Mouse (Mus musculus) WW6 (cell line): ENCODE results near the gene Zfp51.
"Not testable (repeated sequence)": the region's sequence is repeated elsewhere in the genome, so short reads cannot be mapped to it uniquely, and the experiment has no call there.

Experiments used
- DNase-seq: peaks from one replicate; pipeline ENCODE4 v3.0.0-alpha.2; 2013; ENCODE audit warnings: low read depth, low spot score

Zfp51 gene

DNA sequence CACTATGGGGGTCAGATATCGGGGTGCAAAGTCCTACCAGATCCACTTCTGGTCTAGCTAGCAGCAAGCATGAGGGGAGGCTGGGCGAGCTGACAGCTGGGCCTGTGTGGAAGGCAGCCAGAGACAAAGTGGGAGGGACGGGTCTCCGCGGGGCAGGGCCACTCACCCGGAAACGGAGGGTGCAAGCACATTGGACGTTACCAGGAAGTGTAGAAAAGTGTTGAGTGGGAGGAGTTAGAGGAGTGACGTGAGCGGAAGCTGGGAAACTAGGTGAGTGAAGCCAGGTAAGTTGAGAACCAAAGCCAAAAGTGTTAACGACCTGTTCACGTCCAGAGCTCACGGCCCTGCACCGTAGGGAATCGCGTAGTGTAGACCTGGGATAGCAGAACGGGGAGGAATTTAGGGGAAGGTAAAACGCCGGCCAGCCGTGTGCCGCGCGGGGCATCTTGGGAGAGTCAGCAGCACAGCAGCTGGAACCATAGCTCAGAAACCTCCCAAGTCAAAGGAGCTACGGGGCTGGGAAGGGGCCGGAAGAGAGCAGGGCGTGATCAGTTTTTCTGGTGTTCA lies at the start of gene Zfp51:
TSS of gene Zfp51 (plus strand) at position 237 of the 567 bp plus-strand sequence.
- DNase-seq = peak; percentile 82

DNA sequence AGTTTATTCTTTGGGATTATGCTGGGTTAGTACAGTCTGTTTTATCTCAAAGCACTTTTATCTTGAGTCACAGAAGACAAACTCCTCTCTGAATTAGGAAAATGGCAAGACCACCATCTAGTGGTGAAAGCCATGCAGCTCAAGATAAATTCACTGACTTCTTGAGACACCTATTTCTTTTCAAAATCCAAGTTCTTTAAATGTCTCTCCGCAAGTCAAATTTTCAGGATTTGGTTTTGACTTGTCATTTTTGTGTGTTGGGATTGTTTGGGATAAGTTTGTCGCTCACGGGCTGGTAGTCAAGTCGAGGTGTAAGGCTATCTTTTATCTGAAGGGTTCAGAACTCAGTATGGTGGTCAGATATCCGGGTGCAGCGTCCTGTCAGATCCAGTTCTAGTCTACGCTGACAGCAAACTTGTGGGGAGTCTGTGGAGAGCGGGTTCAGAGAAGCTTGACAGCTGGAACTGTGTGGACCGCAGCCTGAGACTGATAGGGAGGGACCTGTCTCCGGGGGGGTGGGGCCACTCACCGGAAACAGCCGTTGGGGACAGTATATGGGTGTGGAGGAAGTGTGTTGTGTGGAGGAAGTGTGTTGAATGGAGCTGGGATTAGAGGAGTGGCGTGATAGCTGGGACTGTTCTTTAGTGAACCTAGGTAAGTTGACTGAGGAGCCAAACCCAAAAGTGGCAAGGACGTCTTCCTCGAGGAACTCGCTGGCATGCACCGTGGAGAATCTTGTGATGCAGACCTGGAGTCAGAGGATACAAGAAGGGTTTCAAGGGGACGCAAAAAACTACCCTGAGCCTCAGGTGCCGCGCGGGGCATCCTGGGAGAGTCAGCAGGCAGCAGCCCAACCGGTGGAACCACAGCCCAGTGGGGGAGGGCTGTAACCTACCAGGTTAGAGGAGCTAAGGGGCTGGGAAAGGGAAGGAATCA lies 27.2 kb upstream of the Zfp51 start, which contains the start of gene Zfp54:
TSS of gene Zfp54 (plus strand) at position 564 of the 936 bp plus-strand sequence.
- DNase-seq = peak; percentile 5

DNA sequence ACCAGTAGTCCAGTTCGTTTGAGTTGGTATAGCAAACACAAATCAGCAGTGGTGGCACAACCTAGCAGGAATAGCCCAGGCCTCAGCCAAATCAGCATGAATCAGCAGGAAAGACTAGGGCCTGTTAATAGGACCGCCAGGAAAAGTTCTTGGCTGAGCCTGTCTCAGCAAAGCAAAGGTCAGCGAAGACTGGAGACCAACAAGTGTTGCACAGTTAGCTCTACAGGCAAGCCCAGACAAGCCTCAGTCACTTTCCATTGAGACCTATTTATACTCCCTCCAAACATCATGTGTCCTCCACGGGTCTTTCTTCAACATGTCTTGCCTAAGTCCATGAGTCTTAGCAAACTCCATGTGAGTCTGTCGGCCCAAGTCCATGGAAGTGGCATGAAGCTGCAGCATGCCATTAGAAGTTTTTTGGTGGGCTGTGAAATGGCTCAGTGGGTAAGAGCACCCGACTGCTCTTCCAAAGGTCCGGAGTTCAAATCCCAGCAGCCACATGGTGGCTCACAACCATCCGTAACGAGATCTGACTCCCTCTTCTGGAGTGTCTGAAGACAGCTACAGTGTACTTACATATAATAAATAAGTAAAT lies 11.3 kb upstream of the Zfp51 start:
- DNase-seq = not testable (repeated sequence)

DNA sequence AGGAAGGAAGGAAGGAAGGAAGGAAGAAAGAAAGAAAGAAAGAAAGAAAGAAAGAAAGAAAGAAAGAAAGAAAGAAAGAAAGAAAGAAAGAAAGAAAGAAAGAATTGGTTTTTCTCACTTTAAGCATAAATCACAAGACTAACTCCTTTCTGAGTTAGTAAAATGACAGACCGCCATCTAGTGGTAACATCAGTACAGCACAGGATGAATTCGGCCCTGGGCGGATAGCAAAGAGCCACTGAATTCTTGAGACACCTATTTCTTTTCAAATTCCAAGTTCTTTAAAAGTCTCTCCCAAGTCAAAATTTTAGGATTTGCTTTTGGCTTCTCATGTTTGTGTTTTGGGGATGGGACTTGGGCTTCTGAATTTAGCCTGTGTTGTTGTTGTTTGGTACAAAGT lies 505 bp upstream of the Zfp51 start:
- peak; percentile 43 for DNase-seq

DNA sequence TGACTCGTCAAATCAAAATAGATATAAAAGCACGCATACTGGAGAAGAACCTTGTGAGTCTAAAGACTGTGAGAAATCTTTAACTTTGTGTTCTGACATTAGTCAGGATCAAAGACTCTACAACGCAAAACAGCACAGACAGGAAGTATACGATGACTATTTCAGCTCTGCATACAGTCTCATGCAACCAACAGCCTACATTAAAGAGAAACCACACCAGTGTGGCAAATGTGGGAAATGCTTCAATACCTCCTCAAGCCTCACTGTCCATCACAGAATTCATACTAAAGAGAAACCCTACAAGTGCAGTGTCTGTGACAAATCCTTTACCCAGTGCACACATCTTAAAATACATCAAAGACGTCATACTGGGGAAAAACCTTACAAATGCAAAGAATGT lies 13.4 kb downstream of the Zfp51 start:
- no peak for DNase-seq

DNA sequence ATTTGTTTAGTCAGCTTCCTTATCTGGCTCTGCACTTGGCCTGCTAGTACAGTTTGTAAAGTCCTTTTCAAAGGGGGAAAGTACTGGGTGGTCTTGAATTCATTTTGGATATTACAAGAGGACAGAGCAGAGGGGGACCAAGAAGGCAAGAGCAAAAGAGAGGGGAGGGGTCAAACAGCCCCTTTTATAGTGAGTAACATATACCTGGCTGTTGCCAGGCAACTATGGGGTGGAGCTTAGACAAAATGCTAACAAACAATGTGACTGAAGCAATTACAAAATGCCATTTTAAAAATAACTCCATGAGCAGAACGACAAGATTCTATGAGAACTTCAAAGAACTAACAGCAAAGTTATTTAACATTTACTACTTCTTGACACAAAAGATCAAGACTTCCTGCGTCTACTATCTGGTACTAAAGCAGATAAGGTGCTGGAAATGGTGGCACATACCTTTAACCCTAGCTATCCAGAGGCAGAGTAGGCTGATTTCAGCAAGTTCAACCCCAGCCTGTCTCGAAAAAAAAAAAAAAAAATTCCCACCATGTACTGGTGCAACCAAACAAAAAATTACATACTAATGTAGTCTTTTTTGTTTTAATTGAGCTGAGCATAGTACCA lies 22.0 kb downstream of the Zfp51 start:
- DNase-seq = no peak

DNA sequence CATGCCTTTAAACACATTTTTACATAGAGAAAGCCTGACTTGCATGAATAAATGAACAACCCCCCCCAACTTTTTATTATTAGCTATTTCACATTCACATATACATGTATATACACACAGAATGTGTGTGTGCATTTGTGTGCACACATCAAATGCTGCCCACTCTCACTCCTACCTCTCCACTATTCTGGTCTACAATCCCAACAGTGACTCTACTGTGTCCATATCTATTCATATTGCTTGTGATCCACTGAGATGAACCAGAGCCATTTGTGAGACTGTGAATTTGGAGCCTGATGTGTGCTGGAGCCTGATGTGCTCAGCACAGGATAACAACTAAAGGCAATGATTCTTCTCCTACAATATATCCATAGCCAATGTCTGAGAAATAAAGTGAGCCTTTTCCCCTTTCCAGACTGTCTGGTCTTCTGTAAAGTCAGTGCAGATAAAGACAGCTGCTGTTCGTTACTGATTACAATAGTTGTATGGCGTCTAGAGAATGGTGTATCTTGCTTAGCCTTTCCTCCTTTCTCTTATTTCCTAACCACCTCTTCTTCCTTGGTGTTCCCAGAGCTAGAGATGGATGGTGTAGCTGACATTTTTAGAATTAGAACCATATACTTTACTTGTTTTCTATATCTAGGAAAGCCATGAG lies 22.6 kb downstream of the Zfp51 start:
- DNase-seq = no peak

DNA sequence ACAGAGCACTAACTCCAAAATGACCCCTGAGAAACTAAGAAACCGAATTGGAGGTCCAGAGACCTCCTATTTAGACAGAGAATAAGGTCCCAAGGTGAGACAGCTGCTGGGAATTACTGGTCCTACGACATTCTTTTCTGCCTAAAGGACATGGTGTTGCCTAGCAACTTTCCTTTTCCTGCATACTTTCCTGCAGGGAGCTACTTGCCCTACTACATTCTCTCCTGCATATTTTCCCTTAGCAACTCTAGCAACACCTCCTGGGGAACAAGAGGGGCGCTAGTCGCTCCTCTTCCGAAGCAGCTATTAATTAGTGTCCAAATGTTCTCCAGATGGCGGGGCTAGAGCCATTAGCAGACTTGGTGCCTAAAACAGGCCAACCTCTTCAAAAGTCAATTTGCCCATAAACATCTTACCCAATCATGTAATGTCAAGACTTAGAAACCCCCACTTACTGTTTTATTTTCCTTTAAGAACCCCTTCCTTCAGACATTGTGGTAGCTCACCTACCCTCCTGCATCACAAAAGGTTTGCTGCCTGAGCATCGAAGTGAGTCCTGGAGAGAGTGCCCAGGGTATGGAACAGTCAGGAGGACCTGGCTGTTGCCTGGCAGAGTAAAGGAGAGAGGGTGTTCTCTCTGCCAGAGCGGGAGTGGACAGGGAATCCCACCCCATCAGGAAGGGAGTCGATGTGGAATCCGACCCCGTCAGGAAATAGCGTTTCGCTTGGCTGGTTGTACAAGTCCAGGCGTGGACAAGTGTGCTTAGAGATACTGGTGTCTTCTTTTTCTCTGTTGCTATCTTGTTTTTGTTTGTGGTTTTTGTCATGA lies 23.4 kb downstream of the Zfp51 start:
- DNase-seq = no peak

DNA sequence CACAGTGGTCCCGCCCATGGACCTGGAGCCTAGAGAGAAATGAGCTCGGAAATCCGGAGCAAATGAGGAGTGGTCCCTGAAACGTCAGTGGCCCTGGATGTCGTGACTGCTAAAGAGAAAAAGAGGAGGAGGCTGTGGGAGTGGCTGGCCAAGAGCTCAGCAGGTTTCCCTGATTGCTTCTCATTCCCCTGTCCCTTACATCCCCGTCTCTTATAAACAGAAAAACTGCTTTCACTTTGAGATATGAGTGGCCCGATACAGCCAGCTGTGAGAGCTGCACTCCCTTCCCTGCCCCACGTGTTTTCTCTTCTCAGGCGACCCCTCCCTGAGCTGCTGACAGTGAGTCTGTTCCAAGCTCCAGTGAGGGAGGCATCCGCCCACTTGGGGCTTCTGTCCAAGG lies 24.6 kb downstream of the Zfp51 start:
- DNase-seq = not testable (repeated sequence)

DNA sequence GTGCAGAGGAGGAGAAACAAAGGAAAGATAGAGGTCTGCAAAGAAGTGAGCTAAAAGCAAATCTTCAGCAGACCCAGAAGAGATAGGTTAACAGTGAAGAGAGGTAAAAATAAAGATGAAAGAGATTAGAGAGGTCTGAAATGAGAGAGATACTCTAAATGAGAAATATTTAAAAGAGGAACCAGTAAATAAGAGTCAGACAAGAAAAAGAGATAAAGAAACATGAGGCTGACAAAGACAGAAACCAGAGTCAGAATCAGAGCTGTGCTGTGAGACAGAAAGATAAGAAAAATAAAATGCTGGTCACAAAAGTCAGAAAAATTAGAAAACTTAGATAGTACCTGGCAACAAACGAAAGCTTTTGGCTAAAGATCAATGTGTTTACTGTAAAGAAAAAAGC lies 25.1 kb downstream of the Zfp51 start:
- DNase-seq = not testable (repeated sequence)

DNA sequence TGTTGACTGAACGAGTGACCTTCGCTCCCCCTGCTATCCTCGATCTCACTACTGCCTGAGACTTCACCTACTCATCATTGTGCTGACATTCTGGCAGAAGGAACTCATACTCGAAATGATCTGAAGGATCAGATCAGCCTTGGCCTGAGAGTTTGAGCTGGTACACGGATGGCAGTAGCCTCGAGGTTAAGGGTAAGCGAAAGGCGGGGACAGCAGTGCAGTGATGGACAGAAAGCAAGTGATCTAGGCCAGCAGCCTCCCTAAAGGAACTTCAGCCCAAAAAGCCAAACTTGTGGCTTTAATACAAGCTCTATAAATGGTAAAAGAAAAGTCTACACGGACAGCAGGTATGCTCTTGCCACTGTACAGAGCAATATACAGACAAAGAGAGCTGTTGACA lies 26.2 kb downstream of the Zfp51 start:
- not testable (repeated sequence) for DNase-seq

DNA sequence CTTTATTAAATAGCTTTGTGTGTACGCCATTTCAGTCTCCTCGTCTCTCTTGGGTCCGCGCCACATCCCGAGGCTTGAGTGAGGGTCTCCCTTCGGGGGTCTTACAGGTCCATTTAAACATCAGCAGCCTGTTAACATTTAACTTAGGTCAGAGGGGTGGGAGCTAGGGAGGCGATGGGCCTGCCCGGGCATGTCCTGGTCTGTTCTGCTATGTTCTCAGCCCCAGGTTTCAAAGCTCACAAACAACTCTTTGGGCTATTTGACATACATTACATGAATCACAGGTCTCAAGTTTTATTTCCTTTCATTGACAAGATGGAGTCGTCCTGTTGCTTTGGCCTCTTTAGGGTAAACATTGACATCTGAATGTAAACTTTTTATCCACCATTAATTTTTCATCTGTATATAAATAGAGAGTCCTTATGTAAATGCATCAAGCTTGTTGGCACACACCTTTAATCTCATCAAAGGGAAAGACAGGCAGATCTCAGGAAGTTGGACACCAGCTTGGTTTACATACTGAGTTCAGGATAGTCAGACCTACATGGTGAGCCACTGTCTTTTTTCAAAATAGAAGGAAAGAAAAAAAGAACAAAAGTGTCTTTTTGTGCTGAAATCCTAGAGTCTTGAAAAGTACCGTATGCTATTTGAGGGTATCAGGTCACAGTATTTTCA lies 28.1 kb downstream of the Zfp51 start:
- DNase-seq = not testable (repeated sequence)

DNA sequence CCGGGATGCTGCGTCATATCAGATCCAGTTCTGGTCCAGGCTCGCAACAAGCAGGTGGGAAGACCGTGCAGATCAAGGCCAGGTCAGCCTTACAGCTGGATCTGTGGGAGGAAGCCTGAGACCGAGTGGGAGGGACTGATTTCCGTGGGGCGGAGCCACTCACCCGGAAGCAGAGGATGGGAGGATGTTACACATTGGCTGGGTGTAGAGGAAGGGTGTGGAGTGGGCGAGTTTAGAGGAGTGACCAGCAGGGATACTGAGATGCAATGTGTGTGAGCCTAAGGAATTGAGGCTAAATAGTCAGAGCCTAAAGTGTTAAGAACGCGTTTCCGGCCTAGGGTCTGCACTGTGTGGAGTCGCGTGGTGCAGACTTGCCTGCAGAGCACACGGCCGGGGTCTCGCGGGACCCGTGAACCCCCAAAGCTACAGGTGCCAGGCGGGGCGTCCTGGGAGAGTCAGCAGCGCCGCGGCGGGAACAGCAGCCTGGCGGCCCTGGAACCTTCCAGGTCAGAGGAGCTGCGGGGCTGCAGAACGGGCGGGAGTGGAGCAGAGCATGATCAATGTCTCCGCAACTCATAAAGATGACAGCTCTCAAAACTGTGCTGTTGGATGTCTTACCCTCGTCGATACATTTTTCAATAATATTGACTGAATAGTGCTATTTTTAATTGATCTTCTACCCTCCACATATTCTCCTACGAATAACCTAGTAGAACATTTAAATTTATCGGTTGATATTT lies 38.8 kb downstream of the Zfp51 start, which contains the start of gene Zfp53:
TSS of gene Zfp53 (plus strand) at position 239 of the 740 bp plus-strand sequence.
- peak; percentile 73 for DNase-seq

DNA sequence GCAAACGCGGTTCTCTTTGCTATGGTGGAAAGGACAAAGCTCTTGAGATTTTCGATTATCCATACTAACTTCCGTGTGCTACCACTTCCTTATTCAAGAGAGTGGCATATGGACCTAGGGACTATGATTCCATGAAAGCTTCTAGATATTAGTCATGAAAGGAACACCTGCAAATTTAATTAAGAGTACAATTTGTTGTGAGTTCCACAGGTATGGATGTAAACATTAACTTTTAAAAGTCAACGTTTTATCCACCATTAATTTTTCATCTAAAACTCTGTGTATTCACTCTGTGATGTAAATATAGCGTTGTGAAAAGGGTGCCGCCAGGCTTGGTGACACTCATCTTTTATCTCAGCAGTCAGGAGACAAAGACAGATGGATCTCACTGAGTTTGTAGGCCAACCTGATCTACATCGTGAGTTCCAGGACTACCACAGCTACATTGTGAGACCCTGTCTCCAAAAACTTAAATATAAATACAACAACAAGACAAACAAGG lies 39.4 kb downstream of the Zfp51 start:
- no peak for DNase-seq

DNA sequence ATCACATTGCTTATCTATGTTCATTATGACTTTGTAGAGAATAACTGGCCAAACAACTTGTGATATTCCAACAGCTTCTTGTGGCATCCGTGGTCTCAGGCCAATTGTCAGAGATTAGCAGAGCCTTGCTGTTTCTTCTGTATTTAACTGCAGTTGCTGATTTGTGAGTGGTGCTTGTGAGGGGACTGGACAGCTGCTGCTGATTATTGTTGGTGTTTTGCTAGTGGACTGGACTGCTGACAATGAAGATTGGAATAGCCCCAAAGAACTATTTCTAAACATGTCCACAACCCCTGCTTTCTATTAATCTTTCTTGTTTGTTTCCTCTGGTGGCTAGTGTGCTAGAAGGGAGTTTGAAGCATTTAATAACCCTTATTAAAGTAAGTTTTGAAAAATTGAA lies 51.2 kb downstream of the Zfp51 start:
- DNase-seq = no peak

DNA sequence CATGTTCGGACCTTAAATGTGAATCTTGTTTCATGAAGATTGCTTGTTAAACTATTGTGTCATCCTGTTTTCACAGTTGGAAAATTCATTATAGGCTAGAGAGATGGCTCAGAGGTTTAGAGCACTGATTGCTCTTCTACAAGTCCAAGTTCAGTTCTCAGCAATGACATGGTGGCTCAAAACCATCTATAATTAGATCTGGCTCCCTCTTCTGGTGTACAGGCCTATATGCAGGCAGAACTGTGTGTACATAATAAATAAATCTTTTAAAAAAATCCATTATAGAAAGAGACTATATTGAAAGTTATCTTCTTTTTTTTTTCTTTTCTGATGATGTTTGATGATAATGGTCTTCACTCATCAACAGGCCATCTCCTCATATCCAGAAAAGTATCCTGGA lies 54.4 kb downstream of the Zfp51 start:
- no peak for DNase-seq

DNA sequence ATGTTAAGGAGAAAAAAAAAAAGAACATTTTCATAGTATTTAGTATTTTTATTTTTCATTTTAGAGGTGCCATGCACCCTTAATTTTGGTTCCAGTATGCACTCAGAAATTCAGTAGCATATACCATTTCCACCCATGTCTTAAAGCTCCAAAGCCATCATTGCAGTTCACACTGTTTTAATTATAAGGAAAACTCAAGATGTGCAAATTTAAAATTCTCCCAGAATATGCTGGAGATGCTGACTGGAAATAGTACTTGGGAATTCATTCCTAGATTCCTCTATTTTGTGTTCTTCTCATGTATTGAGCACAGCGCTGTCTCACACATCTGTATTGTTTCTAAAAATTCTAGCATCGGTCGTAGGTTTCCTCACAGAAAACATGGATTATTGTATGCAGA lies 56.1 kb downstream of the Zfp51 start:
- no peak for DNase-seq

DNA sequence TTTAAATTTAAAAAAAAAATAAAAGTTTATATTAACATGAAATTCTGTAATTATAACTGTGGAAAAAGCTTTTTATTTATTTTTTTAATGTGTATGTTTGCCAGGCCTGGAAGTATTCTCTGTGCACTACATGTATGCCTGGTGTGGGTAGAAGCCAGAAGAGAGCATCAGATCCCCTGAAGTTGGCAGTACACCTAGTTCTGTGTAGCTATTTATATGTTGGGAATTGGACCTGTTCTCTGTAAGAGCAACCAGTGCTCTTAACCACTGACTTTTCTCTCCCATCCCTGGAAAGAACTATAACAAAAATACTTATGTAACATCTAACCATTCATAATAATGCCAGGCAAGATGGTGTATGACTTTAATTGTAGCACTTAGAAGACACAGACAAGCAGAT lies 59.6 kb downstream of the Zfp51 start:
- no peak for DNase-seq
